Comparison of ENCODE assay signal across 9 mouse cellular contexts in genomic region chr12:71051079-71051478, GRCm38 (mm10). TPM values are rescaled to one million over a fixed set of nuclear protein-coding genes. Genes with fewer than 3 reads are reported as not detected.
DNase-seq lines count a peak whose midpoint lies in the region; ATAC-seq and TF ChIP-seq lines count a peak whose summit lies in the region.
"Had no signal": no experiment of that assay in that cellular context is flagged by ENCODE, and none has a peak within 500 bp of the region (broad histone marks: within the 10 kb centered on the region; RNA-seq: fewer than 3 reads in every experiment).

No protein-coding gene starts in this region.

- no peak overlapping the region for H3K4me3 ChIP-seq in cortical plate, adult 2 months (ENCODE audit: insufficient read depth, low read length)
- H3K4me3 ChIP-seq in liver, embryonic 14.5 days (ENCODE audit: insufficient read depth in 1 of 2, low read depth in 2 of 2, low read length in 2 of 2), result no peak overlapping the region
- H3K4me3 ChIP-seq in spleen, adult 2 months (ENCODE audit: extremely low read depth, insufficient read depth, insufficient read length), result no peak overlapping the region
- H3K4me3 ChIP-seq: limb, embryonic 15.5 days had no signal

- 61% methylated on average over 3 of the region's 3 CpGs for WGBS in liver, embryonic 14.5 days (ENCODE audit: insufficient replicate concordance)
- 63% methylated on average over 3 of the region's 3 CpGs for WGBS in spleen, adult 2 months

- no peak for TF ChIP-seq EP300 in liver, embryonic 14.5 days (IDR thresholded peaks at IDR 0.05; ENCODE audit: low read depth)

- H3K27ac ChIP-seq in cortical plate, adult 2 months (ENCODE audit: insufficient read depth, low read length), result no peak overlapping the region
- H3K27ac ChIP-seq in liver, embryonic 14.5 days, result no peak overlapping the region
- H3K27ac ChIP-seq in spleen, adult 2 months (ENCODE audit: insufficient read depth, low read length), result no peak overlapping the region
- H3K27ac ChIP-seq: limb, embryonic 15.5 days had no signal

- no peak for TF ChIP-seq POLR2A in cortical plate, adult 2 months (IDR thresholded peaks at IDR 0.05; ENCODE audit: extremely low read depth, insufficient read depth, low read length)
- no peak for TF ChIP-seq POLR2A in spleen, adult 2 months (IDR thresholded peaks at IDR 0.05; ENCODE audit: low read depth, low read length)

- H3K36me3 ChIP-seq in liver, embryonic 14.5 days (replicated peaks; ENCODE audit: control insufficient read depth, insufficient read depth, low read depth), result peaks cover 11% of the 10 kb centered on the region
- peaks cover 14% of the 10 kb centered on the region for H3K36me3 ChIP-seq in spleen, adult 2 months (ENCODE audit: control insufficient read depth, insufficient read depth, low read length)

- no peak for ATAC-seq in liver, embryonic 14.5 days (ENCODE audit: insufficient read depth)

- no peaks in the 10 kb centered on the region for H3K9me3 ChIP-seq in liver, embryonic 14.5 days (ENCODE audit: control insufficient read depth, low read length)
- H3K9me3 ChIP-seq: limb, embryonic 15.5 days had no signal

- H3K4me2 ChIP-seq in liver, embryonic 14.5 days (ENCODE audit: low read depth), result no peak overlapping the region
- H3K4me2 ChIP-seq: limb, embryonic 15.5 days had no signal

- H3K9ac ChIP-seq in liver, embryonic 14.5 days (replicated peaks), result no peak overlapping the region
- H3K9ac ChIP-seq: limb, embryonic 15.5 days had no signal

- H3K27me3 ChIP-seq in liver, embryonic 14.5 days (ENCODE audit: control insufficient read depth, insufficient read depth, low read length), result no peaks in the 10 kb centered on the region
- no peaks in the 10 kb centered on the region for H3K27me3 ChIP-seq in spleen, adult 2 months (ENCODE audit: control insufficient read depth, insufficient read depth, low read length)
- H3K27me3 ChIP-seq: limb, embryonic 15.5 days had no signal

- DNase-seq in gastrocnemius, adult 18-20 months (ENCODE audit: low spot score), result peak; percentile 52
- no peak for DNase-seq in gastrocnemius, postnatal 4 days (ENCODE audit: low spot score in 2 of 2)
- peak; percentile 26 for DNase-seq in urinary bladder, postnatal 14 days (ENCODE audit: low spot score)
- DNase-seq in urinary bladder, adult 18-20 months (ENCODE audit: low spot score in 2 of 2), result no peak
- peak in 1 of 3 experiments; percentile 26 for DNase-seq in liver, embryonic 14.5 days (ENCODE audit: low read depth in 3 of 3, low spot score in 3 of 3)
- peak; percentile 51 to 68 for DNase-seq in spleen, adult 2 months (ENCODE audit: low read depth in 1 of 2, low spot score in 2 of 2)
- DNase-seq in right cerebral cortex, adult 18-20 months, result no peak

- TF ChIP-seq CTCF in cortical plate, adult 2 months (IDR thresholded peaks at IDR 0.05; ENCODE audit: extremely low read depth, insufficient read depth, low read length), result peak; percentile 36
- peak; percentile 72 for TF ChIP-seq CTCF in liver, embryonic 14.5 days (IDR thresholded peaks at IDR 0.05; ENCODE audit: low read depth)
- peak; percentile 54; the same call in 1 of the 2 replicates for TF ChIP-seq CTCF in spleen, adult 2 months (IDR thresholded peaks at IDR 0.05; ENCODE audit: extremely low read depth, insufficient read depth, insufficient read length, insufficient replicate concordance)

- peaks cover 6% of the 10 kb centered on the region for H3K4me1 ChIP-seq in cortical plate, adult 2 months (ENCODE audit: control insufficient read depth, insufficient read depth, low read length)
- peaks cover 6 to 10% of the 10 kb centered on the region in 2 experiments for H3K4me1 ChIP-seq in liver, embryonic 14.5 days (replicated peaks; ENCODE audit: control insufficient read depth in 2 of 2, insufficient read depth in 2 of 2, low read length in 1 of 2)
- H3K4me1 ChIP-seq in spleen, adult 2 months (ENCODE audit: control insufficient read depth, insufficient read depth, insufficient read length), result peaks cover 4% of the 10 kb centered on the region

RNA-seq across cellular contexts. Expression of gene Arid4a, which starts 35.3 kb away (rescaled TPM):
- total RNA-seq in gastrocnemius, adult 18-20 months (2021), result 1 to 10 TPM; 8.9 to 9.0 TPM
- total RNA-seq in gastrocnemius, postnatal 4 days (2021), result 10 to 100 TPM; 14.6 to 15.0 TPM
- 17.8 and 18.4 TPM in 2 replicates for polyA plus RNA-seq in cortical plate, adult 2 months (2012; rRNA removed)
- polyA plus RNA-seq in liver, embryonic 14.5 days (2012; rRNA removed), result 2.3 and 4.6 TPM in 2 replicates
- polyA plus RNA-seq in liver, embryonic 14.5 days (2014; fragmentation: Nextera tagmentation; extraction: Ambion mirVana), result 17.7 and 19.7 TPM in 2 replicates
- polyA plus RNA-seq in spleen, adult 2 months (2012; rRNA removed), result 4.7 and 5.0 TPM in 2 replicates

Comparison
In these comparisons a context has a peak if more than half of its experiments do, and no peak if none do; other contexts are left out.
1. DNase-seq: peak in gastrocnemius, adult 18-20 months (single experiment), urinary bladder, postnatal 14 days (single experiment) and spleen, adult 2 months (2 of 2); none in gastrocnemius, postnatal 4 days (0 of 2), urinary bladder, adult 18-20 months (0 of 2) and right cerebral cortex, adult 18-20 months (single experiment).
2. Peak in every context shown above with its lines, with median percentiles within 50 percentile points of each other: CTCF ChIP-seq.